Mouse (Mus musculus): ENCODE data around the gene Olfr1212. TPM values are rescaled to one million over a fixed set of nuclear protein-coding genes. Genes with fewer than 3 reads are reported as not detected.

The Olfr1212 gene
- total RNA-seq (2021) = not detected

- DNase-seq = no peak
Measured at GRCm38 (mm10) chr2:88953669-88954068, at the start of gene Olfr1212. Gene Olfr1212, plus strand, starts transcription at chr2:88953969.

GRCm38 (mm10) chr2:88915057-88915456 is 38.7 kb upstream of the Olfr1212 start, which contains the start of gene Olfr1209:
Gene Olfr1209, minus strand, starts transcription at chr2:88915157.
- DNase-seq = no peak

GRCm38 (mm10) chr2:88938011-88938410 is 15.8 kb upstream of the Olfr1212 start, which contains the start of gene Olfr1211:
Gene Olfr1211, minus strand, starts transcription at chr2:88938111.
- DNase-seq = no peak

DNA sequence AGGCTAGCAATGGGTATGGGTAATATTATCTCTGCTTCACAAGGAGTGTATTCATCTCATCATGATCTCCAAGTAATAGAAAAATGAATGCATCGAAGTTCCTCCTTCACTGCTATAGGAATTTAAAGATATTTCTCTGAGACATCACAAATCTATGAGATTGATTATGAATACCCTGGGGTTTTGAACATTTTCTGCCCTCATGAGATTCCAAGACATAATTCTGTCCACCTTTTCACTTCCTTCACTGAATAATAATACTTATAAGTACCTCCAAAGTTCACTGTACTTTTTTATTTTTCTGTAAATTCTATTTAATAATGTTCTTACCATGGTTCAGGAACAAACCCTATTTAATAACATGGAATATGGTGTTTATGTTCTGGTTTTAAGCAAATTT is 26.4 kb downstream of the Olfr1212 start, which contains the start of gene Gm13762:
Gm13762 (minus strand) TSS at position 101 of the 400 bp plus-strand sequence.
- no peak for DNase-seq

DNA sequence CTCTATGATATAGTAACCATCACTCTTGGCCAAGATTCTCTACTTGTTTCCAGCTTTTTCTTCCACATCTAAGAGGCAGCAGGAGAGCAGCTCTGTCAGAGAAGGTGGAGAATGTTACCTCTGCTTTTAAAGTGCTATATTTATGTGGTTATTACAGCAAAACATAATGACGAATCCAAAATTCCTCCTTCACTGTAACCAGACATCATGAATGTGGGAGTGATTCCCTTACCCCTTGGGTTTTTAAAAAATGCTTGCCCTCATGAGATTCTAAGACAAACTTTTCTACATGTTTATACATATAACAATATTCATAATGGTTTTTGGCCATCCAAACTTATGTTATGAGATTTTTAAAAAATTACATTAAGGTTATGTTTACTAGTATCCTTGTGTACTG is 38.8 kb downstream of the Olfr1212 start, which contains the start of gene Olfr1214:
Olfr1214 (minus strand) TSS at position 101 of the 400 bp plus-strand sequence.
- DNase-seq = no peak

DNA sequence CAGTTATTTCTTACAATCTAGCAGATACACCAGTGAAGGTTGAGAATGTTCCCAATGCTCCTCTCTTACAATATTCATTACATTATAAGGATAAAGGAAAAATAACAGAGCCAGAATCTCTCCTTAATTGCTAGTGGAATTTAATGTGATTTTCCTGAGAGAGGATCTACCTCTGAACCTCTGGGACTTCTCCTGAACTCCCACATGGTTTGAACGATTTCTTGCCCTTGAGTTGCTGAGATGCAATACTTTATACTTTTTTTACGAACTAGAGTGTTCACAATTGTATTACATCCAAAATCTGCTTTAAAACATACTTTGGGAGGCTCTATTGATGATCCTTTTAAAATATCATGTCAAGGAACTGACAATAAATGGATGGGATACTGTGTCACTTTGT is 53.1 kb downstream of the Olfr1212 start, which contains the start of gene Olfr1215:
Olfr1215 (minus strand) TSS at position 101 of the 400 bp plus-strand sequence.
- DNase-seq = no peak

Other genes starting within 250 kb of the Olfr1212 start
- gene Olfr1196, start 249.4 kb upstream of the Olfr1212 start, total RNA-seq (2021) = not detected
- not detected for gene Olfr1197, start 221.6 kb upstream of the Olfr1212 start, total RNA-seq (2021)
- gene Olfr1198, start 202.6 kb upstream of the Olfr1212 start, total RNA-seq (2021) = not detected
- not detected for gene Olfr1199, start 193.5 kb upstream of the Olfr1212 start, total RNA-seq (2021)
- not detected for gene Olfr1200, start 183.5 kb upstream of the Olfr1212 start, total RNA-seq (2021)
- not detected for gene Olfr1201, start 160.9 kb upstream of the Olfr1212 start, total RNA-seq (2021)
- not detected for gene Olfr1202, start 139.5 kb upstream of the Olfr1212 start, total RNA-seq (2021)
- gene Olfr1205, start 124.2 kb upstream of the Olfr1212 start, total RNA-seq (2021) = not detected
- not detected for gene Olfr1204, start 104.7 kb upstream of the Olfr1212 start, total RNA-seq (2021)
- gene Olfr1206, start 90.7 kb upstream of the Olfr1212 start, total RNA-seq (2021) = not detected
- gene Olfr1208, start 51.7 kb upstream of the Olfr1212 start, total RNA-seq (2021) = not detected
- not detected for gene Olfr1209, start 38.8 kb upstream of the Olfr1212 start, total RNA-seq (2021)
- not detected for gene Olfr1211, start 15.9 kb upstream of the Olfr1212 start, total RNA-seq (2021)
- gene Gm13762, start 26.3 kb downstream of the Olfr1212 start, total RNA-seq (2021) = not detected
- not detected for gene Olfr1214, start 38.7 kb downstream of the Olfr1212 start, total RNA-seq (2021)
- gene Olfr1215, start 53.0 kb downstream of the Olfr1212 start, total RNA-seq (2021) = not detected
- gene Olfr1216, start 64.4 kb downstream of the Olfr1212 start, total RNA-seq (2021) = not detected
- not detected for gene Olfr1217, start 78.1 kb downstream of the Olfr1212 start, total RNA-seq (2021)
- not detected for gene Olfr1218, start 107.2 kb downstream of the Olfr1212 start, total RNA-seq (2021)
- not detected for gene Olfr1219, start 129.5 kb downstream of the Olfr1212 start, total RNA-seq (2021)
- gene Olfr1220, start 152.9 kb downstream of the Olfr1212 start, total RNA-seq (2021) = not detected
- gene Olfr1221, start 163.3 kb downstream of the Olfr1212 start, total RNA-seq (2021) = not detected
- not detected for gene Olfr1222, start 179.1 kb downstream of the Olfr1212 start, total RNA-seq (2021)
- gene Olfr1223, start 197.6 kb downstream of the Olfr1212 start, total RNA-seq (2021) = not detected
- gene Olfr1224-ps1, start 210.1 kb downstream of the Olfr1212 start, total RNA-seq (2021) = not detected
- not detected for gene Olfr1225, start 220.7 kb downstream of the Olfr1212 start, total RNA-seq (2021)
- gene Olfr1226, start 246.1 kb downstream of the Olfr1212 start, total RNA-seq (2021) = not detected